Mouse (Mus musculus): ENCODE results near the gene Gm10181.
"Not testable (repeated sequence)": the region's sequence is repeated elsewhere in the genome, so short reads cannot be mapped to it uniquely, and the experiment has no call there.

Gene Gm10181

GRCm38 (mm10) chr9:25089122-25089521, at the start of gene Gm10181:
TSS of gene Gm10181 (plus strand) at chr9:25089422.
- no peak for DNase-seq (ENCODE audit: low read depth, low spot score)

- DNase-seq (ENCODE audit: low read depth, low spot score) = peak; percentile 87
Observed at GRCm38 (mm10) chr9:25041665-25042064, 47.6 kb upstream of the Gm10181 start.

GRCm38 (mm10) chr9:25042162-25043111, 46.8 kb upstream of the Gm10181 start:
- DNase-seq (ENCODE audit: low read depth, low spot score) = peak; percentile 65

GRCm38 (mm10) chr9:25044325-25044724, 44.9 kb upstream of the Gm10181 start:
- DNase-seq (ENCODE audit: low read depth, low spot score) = no peak

DNA sequence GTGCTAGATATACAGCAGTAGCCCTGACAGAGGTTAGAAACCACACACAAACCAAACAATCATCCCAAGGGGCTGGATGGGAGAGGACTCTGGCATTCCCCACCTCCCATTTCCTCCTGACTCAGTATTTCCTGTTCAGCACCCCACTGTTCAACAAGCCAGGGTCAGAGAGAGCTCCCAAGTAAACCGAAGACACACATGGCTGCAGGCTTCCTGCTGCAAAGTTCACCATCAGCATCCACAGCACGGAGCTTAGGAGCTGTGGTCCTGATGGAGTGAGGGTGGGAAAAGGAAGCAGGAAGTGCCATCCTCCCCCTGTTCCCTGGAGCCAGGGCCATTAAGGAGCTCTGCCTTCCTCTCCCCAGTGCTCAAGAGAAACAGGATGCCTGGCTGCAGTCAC, 40.9 kb upstream of the Gm10181 start:
- peak; percentile 29 for DNase-seq (ENCODE audit: low read depth, low spot score)

- DNase-seq (ENCODE audit: low read depth, low spot score) = no peak
Observed at GRCm38 (mm10) chr9:25048940-25049339, 40.3 kb upstream of the Gm10181 start.

DNA sequence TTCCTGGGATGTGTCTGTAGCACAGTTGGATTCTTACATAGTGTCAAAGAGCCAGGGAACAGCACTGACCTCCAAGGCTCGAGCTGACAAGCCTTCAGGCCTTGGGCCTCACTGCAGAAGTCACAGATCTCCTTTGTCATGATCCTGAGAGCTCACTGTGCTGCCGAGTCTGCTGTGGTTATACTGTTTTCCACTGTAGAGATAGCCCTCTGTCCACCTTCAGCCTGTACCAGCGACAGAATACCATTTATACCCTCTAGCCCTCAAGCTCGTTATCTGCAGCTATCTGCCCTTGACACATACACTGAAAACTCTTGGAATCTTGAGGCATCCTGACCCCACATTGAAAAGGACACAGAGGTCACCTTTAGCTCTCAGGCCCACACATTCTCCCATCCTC, 37.3 kb upstream of the Gm10181 start:
- no peak for DNase-seq (ENCODE audit: low read depth, low spot score)

DNA sequence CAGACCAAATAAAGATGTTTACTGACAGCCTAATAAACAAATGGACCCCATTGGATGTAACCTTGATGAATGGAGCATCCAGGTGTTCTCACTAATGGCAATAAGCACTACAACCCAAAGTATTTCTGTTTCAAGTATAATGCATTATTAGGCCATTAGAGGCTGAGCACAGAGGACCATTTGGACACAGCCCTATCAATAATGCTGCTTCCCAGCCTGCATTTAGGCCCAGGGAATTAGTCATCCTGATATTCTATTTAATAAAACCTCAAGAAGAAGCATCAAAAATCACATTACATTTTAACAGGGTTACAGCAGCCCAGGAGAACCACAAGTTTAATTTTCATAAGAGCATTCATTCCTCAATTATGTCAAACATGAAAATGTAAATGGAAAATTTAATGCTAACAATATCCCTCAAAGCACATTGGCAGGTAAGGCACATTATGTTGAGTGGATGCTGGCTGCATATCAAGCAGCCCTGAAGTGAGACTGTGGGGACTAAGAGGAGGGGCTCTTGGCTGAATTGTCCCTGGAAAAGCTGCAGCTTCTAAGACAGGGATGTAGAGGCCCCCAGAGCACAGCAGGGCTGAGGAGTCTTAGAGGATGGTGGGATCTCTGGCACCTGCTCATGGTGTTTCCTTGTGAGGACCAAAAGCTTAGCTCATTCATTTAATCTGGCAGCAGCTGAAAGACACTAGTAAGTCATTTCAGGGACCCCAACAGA, 33.4 kb upstream of the Gm10181 start:
- DNase-seq (ENCODE audit: low read depth, low spot score) = no peak

DNA sequence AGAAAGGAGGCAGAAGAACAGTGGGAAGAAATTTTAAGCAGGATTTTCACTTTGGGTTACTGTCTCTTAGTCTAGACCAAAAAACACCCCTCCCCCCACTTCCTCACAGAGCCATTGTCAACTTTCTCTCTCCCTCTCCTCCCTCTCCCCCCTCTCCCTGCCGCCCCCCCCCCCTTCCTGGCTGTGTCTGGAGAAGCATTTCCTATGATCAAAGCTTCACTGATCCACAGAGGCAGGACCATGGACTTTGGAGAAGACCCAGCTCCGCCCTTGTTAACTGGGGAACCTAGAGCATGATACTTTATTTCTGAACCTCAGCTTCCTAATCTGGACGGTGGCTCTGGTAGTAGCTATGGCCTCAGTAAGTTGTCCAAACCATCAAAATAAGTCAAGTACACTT, 30.5 kb upstream of the Gm10181 start:
- DNase-seq (ENCODE audit: low read depth, low spot score) = no peak

DNA sequence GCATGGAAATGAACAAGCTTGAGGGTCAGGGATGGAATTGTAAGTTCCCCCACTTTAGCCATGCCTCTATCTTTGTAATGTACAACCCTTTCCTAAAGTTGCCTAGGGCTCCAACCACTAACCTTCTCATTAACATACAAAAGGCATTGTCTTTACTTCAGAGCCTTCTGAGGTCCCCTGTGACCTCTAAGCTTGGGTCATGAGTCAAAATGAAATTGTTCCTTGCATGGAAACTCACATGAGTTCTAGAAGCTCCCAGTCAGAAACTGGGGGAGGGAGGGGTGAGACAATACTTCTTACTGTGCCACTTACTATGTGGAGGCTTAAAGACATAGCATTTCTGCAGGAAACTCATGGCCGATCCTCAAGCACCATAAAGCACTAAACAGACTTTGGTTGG, 16.6 kb upstream of the Gm10181 start:
- DNase-seq (ENCODE audit: low read depth, low spot score) = no peak

DNA sequence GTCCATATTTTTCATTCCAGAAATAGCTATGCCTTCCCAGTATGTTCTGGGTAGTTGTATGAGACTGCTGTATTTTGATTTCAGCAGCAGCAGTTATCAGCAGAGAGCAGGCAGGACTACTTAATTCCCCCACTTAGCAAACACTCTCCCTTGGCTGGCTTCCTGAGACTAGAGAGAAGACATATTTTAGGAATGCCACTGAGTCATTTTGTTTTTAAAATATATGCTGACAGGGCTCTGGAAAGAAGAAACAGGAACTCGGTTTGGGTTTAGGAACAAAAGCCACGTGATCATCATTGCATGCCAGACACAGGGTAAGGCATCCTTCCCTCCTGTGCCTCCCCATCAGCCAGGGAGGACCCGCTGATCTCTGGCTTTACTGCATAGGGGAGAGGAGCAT, 13.2 kb upstream of the Gm10181 start:
- DNase-seq (ENCODE audit: low read depth, low spot score) = peak; percentile 81

- no peak for DNase-seq (ENCODE audit: low read depth, low spot score)
Observed at GRCm38 (mm10) chr9:25076505-25076904, 12.7 kb upstream of the Gm10181 start.

DNA sequence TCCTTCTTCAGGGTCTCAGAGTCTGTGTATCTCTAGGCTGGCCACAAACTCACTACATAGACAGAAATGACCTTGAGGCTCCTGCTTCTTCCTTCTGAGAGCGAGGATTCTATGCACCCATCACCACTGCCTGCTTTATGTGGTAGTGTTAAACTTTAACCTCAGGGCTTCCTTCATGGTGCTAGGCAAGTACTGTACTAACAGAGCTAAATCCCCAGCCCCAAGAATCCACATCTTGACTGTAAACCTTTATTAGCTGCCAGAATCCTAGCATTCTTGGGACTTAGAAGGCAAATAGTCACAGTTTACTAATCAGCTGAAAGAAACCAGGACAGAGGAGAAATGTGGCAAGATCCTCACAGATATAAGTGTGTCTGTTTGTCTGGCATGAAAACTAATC, 1.6 kb downstream of the Gm10181 start:
- no peak for DNase-seq (ENCODE audit: low read depth, low spot score)

DNA sequence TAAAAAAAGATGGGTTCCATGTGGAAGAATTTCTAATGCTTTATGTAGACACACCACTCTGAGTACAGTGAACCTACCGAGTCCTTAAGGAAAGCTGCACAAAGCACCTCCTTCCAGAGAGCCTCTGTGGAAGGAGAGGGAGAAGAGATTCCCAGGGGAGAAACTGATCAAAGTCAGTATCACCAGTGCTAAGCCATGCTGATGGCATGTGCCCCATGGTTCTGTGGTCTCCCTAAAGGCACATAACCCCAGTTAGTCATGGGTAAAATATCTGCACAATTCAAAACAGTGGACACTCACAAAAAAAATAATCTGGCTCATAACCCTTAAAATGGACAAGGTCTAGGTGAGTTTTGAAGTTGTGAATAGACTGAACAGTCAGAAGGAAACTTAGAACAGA, 13.7 kb downstream of the Gm10181 start:
- DNase-seq (ENCODE audit: low read depth, low spot score) = peak; percentile 74

DNA sequence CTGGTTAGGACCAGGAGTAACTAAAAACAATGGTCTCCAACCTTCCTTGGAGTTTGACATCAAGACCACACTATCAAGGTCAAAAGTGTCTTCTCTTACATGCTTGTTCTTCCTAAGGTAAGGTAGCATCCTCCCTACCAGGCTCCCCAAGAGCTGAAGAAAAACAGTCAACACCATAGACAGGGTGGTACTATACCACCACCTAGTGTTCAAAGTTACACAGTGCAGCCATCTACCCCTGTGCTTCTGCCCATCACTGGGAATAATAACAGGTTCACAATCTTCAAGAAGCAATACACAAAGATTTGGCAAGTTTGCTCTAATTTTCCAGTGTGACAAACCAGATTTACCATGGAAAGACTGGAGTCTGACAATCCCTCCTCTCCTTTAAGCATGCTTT, 15.4 kb downstream of the Gm10181 start:
- DNase-seq (ENCODE audit: low read depth, low spot score) = peak; percentile 78

DNA sequence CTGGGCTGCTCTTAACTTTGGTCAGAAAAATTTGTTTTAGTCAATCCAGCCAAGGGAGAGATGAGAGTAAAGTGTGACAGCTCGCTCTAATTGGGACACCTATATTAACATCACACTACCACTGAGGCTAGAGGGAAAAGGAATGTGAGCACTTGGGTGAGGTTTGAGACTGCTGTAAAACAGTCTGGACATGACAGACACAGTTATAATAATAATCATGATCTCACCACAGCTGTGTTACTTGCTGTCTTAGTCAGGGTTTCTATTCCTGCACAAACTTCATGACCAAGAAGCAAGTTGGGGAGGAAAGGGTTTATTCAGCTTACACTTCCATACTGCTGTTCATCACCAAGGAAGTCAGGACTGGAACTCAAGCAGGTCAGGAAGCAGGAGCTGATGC, 34.4 kb downstream of the Gm10181 start:
- not testable (repeated sequence) for DNase-seq (ENCODE audit: low read depth, low spot score)

DNA sequence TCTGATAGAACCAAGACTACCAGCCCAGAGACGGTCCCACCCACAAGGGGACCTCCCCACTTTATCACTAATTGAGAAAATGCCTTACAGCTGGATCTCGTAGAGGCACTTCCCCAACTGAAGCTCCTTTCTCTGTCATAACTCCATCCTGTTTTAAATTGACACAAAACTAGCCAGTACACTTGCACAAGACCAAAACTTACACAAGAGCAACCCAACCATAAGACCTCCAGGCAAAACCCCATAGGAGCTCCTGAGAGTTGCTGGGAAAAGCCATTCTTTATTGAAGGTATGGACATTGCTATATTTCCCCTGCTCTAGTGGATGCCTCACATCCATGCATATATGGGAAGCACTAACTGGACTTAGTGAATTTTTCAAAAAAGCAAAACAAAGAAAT, 34.8 kb downstream of the Gm10181 start:
- DNase-seq (ENCODE audit: low read depth, low spot score) = no peak

- no peak for DNase-seq (ENCODE audit: low read depth, low spot score)
Observed at GRCm38 (mm10) chr9:25132253-25132652, 43.0 kb downstream of the Gm10181 start.

DNA sequence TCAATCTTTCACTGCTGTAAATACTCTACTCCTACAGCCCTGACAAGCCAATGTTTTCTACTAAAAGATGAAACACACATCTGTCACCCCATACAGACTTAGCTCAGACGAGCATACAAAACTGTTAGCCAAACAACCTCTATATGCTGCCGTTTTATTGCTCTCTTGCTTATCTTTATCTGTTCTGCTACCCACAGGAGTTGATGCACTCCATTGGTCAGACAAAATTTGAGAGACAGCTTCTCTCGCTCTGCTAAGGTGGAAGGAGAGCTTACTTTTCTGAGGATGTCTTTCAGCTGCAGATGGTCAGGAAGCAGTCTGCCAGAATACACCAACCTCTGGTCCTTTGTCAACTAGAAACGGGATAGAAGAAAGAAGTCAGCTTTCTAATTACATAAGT, 43.7 kb downstream of the Gm10181 start:
- DNase-seq (ENCODE audit: low read depth, low spot score) = no peak

- DNase-seq (ENCODE audit: low read depth, low spot score) = no peak
Observed at GRCm38 (mm10) chr9:25138900-25139299, 49.7 kb downstream of the Gm10181 start.

Data from 3T3-L1 (cell line).